Comparison of ENCODE assay signal across 28 mouse cellular contexts in genomic region chr6:31568070-31568595, GRCm38 (mm10). TPM values are rescaled to one million over a fixed set of nuclear protein-coding genes. Genes with fewer than 3 reads are reported as not detected.
DNase-seq lines count a peak whose midpoint lies in the region; ATAC-seq lines count a peak whose summit lies in the region.
"Had no signal": no experiment of that assay in that cellular context is flagged by ENCODE, and none has a peak within 500 bp of the region (broad histone marks: within the 10 kb centered on the region; RNA-seq: fewer than 3 reads in every experiment).

No protein-coding gene starts in this region.

- no peaks in the 10 kb centered on the region for H3K27me3 ChIP-seq in forebrain, embryonic 14.5 days (replicated peaks; ENCODE audit: control insufficient read depth, insufficient read depth, low read length)
- no peaks in the 10 kb centered on the region for H3K27me3 ChIP-seq in forebrain, embryonic 15.5 days
- H3K27me3 ChIP-seq in midbrain, embryonic 16.5 days (ENCODE audit: control insufficient read depth, insufficient read depth, low read depth, low read length): no peaks in the 10 kb centered on the region

- peaks cover 6% of the 10 kb centered on the region; the same call in 1 of the 2 replicates for H3K4me1 ChIP-seq in forebrain, embryonic 14.5 days (ENCODE audit: control insufficient read depth, insufficient read depth, low read length)
- peaks cover 18% of the 10 kb centered on the region for H3K4me1 ChIP-seq in forebrain, embryonic 15.5 days
- H3K4me1 ChIP-seq in midbrain, embryonic 16.5 days (ENCODE audit: control insufficient read depth, insufficient read depth, low read length): peaks cover 5% of the 10 kb centered on the region; the same call in 1 of the 2 replicates

- no peak for ATAC-seq in forebrain, embryonic 14.5 days
- ATAC-seq in forebrain, embryonic 15.5 days (replicated peaks): no peak
- ATAC-seq in midbrain, embryonic 16.5 days: no peak
- ATAC-seq: lung, postnatal 0 days; midbrain, embryonic 13.5 days had no signal

- H3K27ac ChIP-seq in forebrain, embryonic 14.5 days (ENCODE audit: low read depth, low read length): no peak overlapping the region
- no peak overlapping the region for H3K27ac ChIP-seq in forebrain, embryonic 15.5 days (replicated peaks)
- H3K27ac ChIP-seq in midbrain, embryonic 16.5 days (ENCODE audit: low read length): no peak overlapping the region
- H3K27ac ChIP-seq: forebrain, embryonic 10.5 days; heart, adult 2 months; heart, embryonic 13.5 days; hindbrain, embryonic 13.5 days; limb, embryonic 15.5 days; midbrain, embryonic 13.5 days had no signal

- H3K9me3 ChIP-seq in forebrain, embryonic 14.5 days (replicated peaks; ENCODE audit: control insufficient read depth, low read length): no peaks in the 10 kb centered on the region
- no peaks in the 10 kb centered on the region for H3K9me3 ChIP-seq in forebrain, embryonic 15.5 days
- H3K9me3 ChIP-seq in midbrain, embryonic 16.5 days (replicated peaks; ENCODE audit: control insufficient read depth, low read length, poor library complexity, severe bottlenecking): no peaks in the 10 kb centered on the region
- H3K9me3 ChIP-seq: forebrain, embryonic 10.5 days; heart, embryonic 13.5 days; hindbrain, embryonic 13.5 days; limb, embryonic 15.5 days; midbrain, embryonic 13.5 days had no signal

- peak; percentile 8 for DNase-seq in forebrain, embryonic 14.5 days (ENCODE audit: low spot score)
- DNase-seq in 3T3-L1 (ENCODE audit: low read depth, low spot score): peak; percentile 30
- DNase-seq in ES-CJ7 (ENCODE audit: low read depth, low spot score): peak; percentile 72
- DNase-seq in ZHBTc4 (ENCODE audit: low read depth, low spot score): peak; percentile 81
- no peak for DNase-seq in lung, postnatal 25 days (ENCODE audit: low spot score)
- DNase-seq in adrenal gland, postnatal 36 days: no peak
- DNase-seq: adrenal gland, postnatal 10 days; B cell, adult 2 months; cerebellum, adult 9-10 months; gastrocnemius, postnatal 36 days; heart, adult 2 months; heart, postnatal 14 days; kidney, adult 11 months; kidney, postnatal 4 days; layer of hippocampus, adult 9-11 months; left cerebral cortex, postnatal 4 days; thymus, adult 2 months; thymus, postnatal 4 days had no signal

- H3K9ac ChIP-seq in forebrain, embryonic 14.5 days (ENCODE audit: low read length): no peak overlapping the region
- no peak overlapping the region for H3K9ac ChIP-seq in forebrain, embryonic 15.5 days (replicated peaks)
- no peak overlapping the region for H3K9ac ChIP-seq in midbrain, embryonic 16.5 days (ENCODE audit: low read depth, low read length)
- H3K9ac ChIP-seq: heart, embryonic 13.5 days; hindbrain, embryonic 13.5 days; limb, embryonic 15.5 days; midbrain, embryonic 13.5 days had no signal

- 25% methylated on average over 7 of the region's 7 CpGs for WGBS in forebrain, embryonic 14.5 days
- 29% methylated on average over 7 of the region's 7 CpGs for WGBS in forebrain, embryonic 15.5 days
- 31% methylated on average over 7 of the region's 7 CpGs for WGBS in midbrain, embryonic 16.5 days

- H3K36me3 ChIP-seq in forebrain, embryonic 14.5 days (ENCODE audit: control insufficient read depth, insufficient read depth, low read length): no peaks in the 10 kb centered on the region
- no peaks in the 10 kb centered on the region for H3K36me3 ChIP-seq in forebrain, embryonic 15.5 days
- no peaks in the 10 kb centered on the region for H3K36me3 ChIP-seq in midbrain, embryonic 16.5 days (ENCODE audit: control insufficient read depth, insufficient read depth, low read length)
- H3K36me3 ChIP-seq: forebrain, embryonic 10.5 days; heart, embryonic 13.5 days; hindbrain, embryonic 13.5 days; limb, embryonic 15.5 days; midbrain, embryonic 13.5 days had no signal

- no peak overlapping the region for H3K4me3 ChIP-seq in forebrain, embryonic 14.5 days (ENCODE audit: low read depth, low read length)
- no peak overlapping the region for H3K4me3 ChIP-seq in forebrain, embryonic 15.5 days
- H3K4me3 ChIP-seq in midbrain, embryonic 16.5 days (ENCODE audit: low read depth, low read length): no peak overlapping the region
- H3K4me3 ChIP-seq: forebrain, embryonic 10.5 days; heart, adult 2 months; heart, embryonic 13.5 days; hindbrain, embryonic 13.5 days; limb, embryonic 15.5 days; midbrain, embryonic 13.5 days; myocyte had no signal

- H3K4me2 ChIP-seq in forebrain, embryonic 14.5 days (ENCODE audit: low read length): no peak overlapping the region
- no peak overlapping the region for H3K4me2 ChIP-seq in forebrain, embryonic 15.5 days (replicated peaks)
- H3K4me2 ChIP-seq in midbrain, embryonic 16.5 days (ENCODE audit: low read length): no peak overlapping the region
- H3K4me2 ChIP-seq: heart, embryonic 13.5 days; hindbrain, embryonic 13.5 days; limb, embryonic 15.5 days; midbrain, embryonic 13.5 days had no signal

RNA-seq across cellular contexts. Expression of gene Podxl, which starts 4.4 kb away (rescaled TPM):
- 9.3 and 10.7 TPM in 2 replicates for polyA plus RNA-seq in forebrain, embryonic 14.5 days (2014; fragmentation: Nextera tagmentation; extraction: Ambion mirVana)
- 11.5 and 12.7 TPM in 2 replicates for polyA plus RNA-seq in forebrain, embryonic 15.5 days (2015; fragmentation: Nextera tagmentation; extraction: Ambion mirVana)
- 8.5 and 11.1 TPM in 2 replicates for polyA plus RNA-seq in midbrain, embryonic 16.5 days (2015; fragmentation: Nextera tagmentation; extraction: Ambion mirVana)
- 10 to 100 TPM; 39.4 to 59.5 TPM for total RNA-seq in adrenal gland, postnatal 36 days (2021)
- total RNA-seq: CH12.LX had no signal

Comparison
In these comparisons a context has a peak if more than half of its experiments do, and no peak if none do; other contexts are left out.
1. DNase-seq: peak in forebrain, embryonic 14.5 days (single experiment), 3T3-L1 (single experiment), ES-CJ7 (single experiment) and ZHBTc4 (single experiment); none in lung, postnatal 25 days (single experiment) and adrenal gland, postnatal 36 days (0 of 2).